ENCODE assay signal across 8 mouse cellular contexts in the genomic region with DNA sequence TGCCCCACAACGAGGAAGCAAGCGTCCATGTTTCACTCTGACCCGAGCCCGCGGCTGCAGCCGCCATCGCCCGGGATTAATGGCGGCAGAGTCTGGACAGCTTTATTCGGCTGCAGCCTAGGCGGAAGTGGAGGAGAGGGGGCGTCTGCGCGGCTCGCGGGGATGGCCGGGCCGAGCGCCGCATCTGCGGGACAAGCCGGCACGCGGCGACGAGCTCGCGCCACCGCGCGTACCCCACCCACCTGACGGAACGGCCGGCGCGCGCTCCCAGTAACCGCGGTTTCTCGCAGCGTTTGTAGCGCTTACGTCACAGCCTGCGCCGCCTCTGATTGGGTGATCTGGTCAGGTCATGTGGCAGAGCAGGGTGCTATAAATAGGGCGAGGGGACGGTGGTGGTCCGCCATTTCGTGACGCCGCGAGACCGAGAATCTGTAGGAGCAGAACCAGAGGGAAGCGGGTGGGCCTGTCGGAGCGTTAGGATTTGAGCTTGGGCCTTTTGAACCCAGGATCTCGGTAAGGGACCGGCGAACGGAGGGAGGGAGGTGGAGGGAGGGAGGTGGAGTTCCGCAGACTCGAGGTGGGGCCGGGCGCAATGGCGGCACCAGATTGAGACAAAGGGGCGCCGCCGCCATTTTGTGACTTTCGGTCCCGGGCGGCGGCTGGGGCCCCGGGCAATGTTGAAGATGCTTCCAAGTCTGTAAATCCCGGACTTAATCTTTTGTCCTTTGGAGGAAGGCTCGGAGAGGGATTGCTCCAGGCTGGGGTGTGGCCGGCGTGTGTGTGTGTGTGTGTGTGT. TPM values are rescaled to one million over a fixed set of nuclear protein-coding genes. Genes with fewer than 3 reads are reported as not detected.
A peak's percentile ranks its signal among the peaks of the same experiment; 100 is the strongest.
DNase-seq lines count a peak whose midpoint lies in the region; ATAC-seq lines count a peak whose summit lies in the region.

Srsf3 (plus strand) TSS at position 355 of the 796 bp plus-strand sequence.

- under 1% methylated on average over 77 of the region's 77 CpGs for WGBS in heart, embryonic 14.5 days
- WGBS in liver, embryonic 13.5 days (ENCODE audit: insufficient replicate concordance), result under 1% methylated on average over 77 of the region's 77 CpGs
- under 1% methylated on average over 75 of the region's 77 CpGs for WGBS in stomach, embryonic 16.5 days

- peak; percentile 99 for ATAC-seq in heart, embryonic 14.5 days (ENCODE audit: insufficient number of reproducible peaks, insufficient read depth, low FRiP score, low read depth)
- peak; percentile 89 for ATAC-seq in liver, embryonic 13.5 days (ENCODE audit: low read depth)
- ATAC-seq in stomach, embryonic 16.5 days (ENCODE audit: insufficient read depth, low FRiP score), result peak; percentile 99

- peak; percentile 99 for DNase-seq in CD4-positive, CD25-positive, alpha-beta regulatory T cell, adult 2 months (ENCODE audit: low read depth, low spot score)
- DNase-seq in fibroblast of lung, adult 2 months (ENCODE audit: low read depth), result peak; percentile 87
- peak; percentile 100 for DNase-seq in kidney, postnatal 14 days
- DNase-seq in liver, embryonic 13.5 days, result peak; percentile 98
- peak; percentile 100 for DNase-seq in neural tube, embryonic 10.5 days (ENCODE audit: extremely low spot score, low spot score)

- peak within 1 kb of the TSS; percentile 95 for H3K4me3 ChIP-seq in brown adipose tissue, adult 24 weeks (ENCODE audit: insufficient read depth, low read depth, low read length)
- H3K4me3 ChIP-seq in heart, embryonic 14.5 days (ENCODE audit: control insufficient read depth in 1 of 2, insufficient read depth in 1 of 2, low read depth in 1 of 2, low read length in 2 of 2), result peak within 1 kb of the TSS; percentile 75 to 88
- H3K4me3 ChIP-seq in liver, embryonic 13.5 days (replicated peaks), result peak within 1 kb of the TSS; percentile 79
- peak within 1 kb of the TSS; percentile 72 for H3K4me3 ChIP-seq in stomach, embryonic 16.5 days (replicated peaks; ENCODE audit: low read length)

- H3K9ac ChIP-seq in heart, embryonic 14.5 days (ENCODE audit: low read length), result peak within 1 kb of the TSS; percentile 90
- H3K9ac ChIP-seq in liver, embryonic 13.5 days, result peak within 1 kb of the TSS; percentile 97
- H3K9ac ChIP-seq in stomach, embryonic 16.5 days (ENCODE audit: low read length), result peak within 1 kb of the TSS; percentile 98

- peaks cover 2% of the 10 kb centered on the region; the same call in 1 of the 2 replicates for H3K4me1 ChIP-seq in brown adipose tissue, adult 24 weeks (ENCODE audit: control insufficient read depth, insufficient read depth, insufficient read length, low read length)
- H3K4me1 ChIP-seq in heart, embryonic 14.5 days (ENCODE audit: control insufficient read depth in 2 of 2, insufficient read depth in 2 of 2, low read length in 2 of 2), result peaks cover 0 to 7% of the 10 kb centered on the region in 2 experiments; a peak in 2 of 4 replicates
- peaks cover 48% of the 10 kb centered on the region for H3K4me1 ChIP-seq in liver, embryonic 13.5 days (replicated peaks)
- peaks cover 20% of the 10 kb centered on the region for H3K4me1 ChIP-seq in stomach, embryonic 16.5 days (ENCODE audit: control insufficient read depth, insufficient read depth, low read length)

- peak within 1 kb of the TSS; percentile 96 for H3K27ac ChIP-seq in brown adipose tissue, adult 24 weeks (replicated peaks; ENCODE audit: low read depth, low read length)
- H3K27ac ChIP-seq in heart, embryonic 14.5 days (replicated peaks in 1 of 2; ENCODE audit: control insufficient read depth in 1 of 2, insufficient read depth in 1 of 2, low read depth in 2 of 2, low read length in 2 of 2), result peak within 1 kb of the TSS; percentile 95 to 98
- H3K27ac ChIP-seq in liver, embryonic 13.5 days, result peak within 1 kb of the TSS; percentile 97
- peak within 1 kb of the TSS; percentile 100 for H3K27ac ChIP-seq in stomach, embryonic 16.5 days (ENCODE audit: low read length)

- H3K36me3 ChIP-seq in heart, embryonic 14.5 days (ENCODE audit: control insufficient read depth, insufficient read depth, low read length), result peaks cover 19% of the 10 kb centered on the region
- H3K36me3 ChIP-seq in liver, embryonic 13.5 days, result peaks cover 34% of the 10 kb centered on the region
- H3K36me3 ChIP-seq in stomach, embryonic 16.5 days (ENCODE audit: control insufficient read depth, insufficient read depth, low read length), result peaks cover 10% of the 10 kb centered on the region

- H3K9me3 ChIP-seq in heart, embryonic 14.5 days (ENCODE audit: control insufficient read depth, low read length), result no peaks in the 10 kb centered on the region
- no peaks in the 10 kb centered on the region for H3K9me3 ChIP-seq in liver, embryonic 13.5 days (replicated peaks)
- H3K9me3 ChIP-seq in stomach, embryonic 16.5 days (replicated peaks; ENCODE audit: control insufficient read depth, low read length), result no peaks in the 10 kb centered on the region

- peak within 1 kb of the TSS; percentile 97 for H3K4me2 ChIP-seq in heart, embryonic 14.5 days (ENCODE audit: low read length)
- H3K4me2 ChIP-seq in liver, embryonic 13.5 days, result peak within 1 kb of the TSS; percentile 92
- H3K4me2 ChIP-seq in stomach, embryonic 16.5 days (ENCODE audit: low read depth, low read length), result peak within 1 kb of the TSS; percentile 85

- no peaks in the 10 kb centered on the region for H3K27me3 ChIP-seq in heart, embryonic 14.5 days (ENCODE audit: control insufficient read depth, insufficient read depth, low read length)
- H3K27me3 ChIP-seq in liver, embryonic 13.5 days, result no peaks in the 10 kb centered on the region
- no peaks in the 10 kb centered on the region for H3K27me3 ChIP-seq in stomach, embryonic 16.5 days (ENCODE audit: control insufficient read depth, insufficient read depth, low read length)

RNA-seq across cellular contexts. Expression of gene Srsf3, which starts in this region (rescaled TPM):
- 105 and 132 TPM in 2 replicates for polyA plus RNA-seq in brown adipose tissue, adult 24 weeks (2012; ENCODE audit: insufficient read depth, insufficient read length, missing spikeins)
- polyA plus RNA-seq in heart, embryonic 14.5 days (2014; fragmentation: Nextera tagmentation; extraction: Ambion mirVana), result 340 and 357 TPM in 2 replicates
- 320 and 398 TPM in 2 replicates for polyA plus RNA-seq in liver, embryonic 13.5 days (2015; fragmentation: Nextera tagmentation; extraction: Ambion mirVana)
- polyA plus RNA-seq in stomach, embryonic 16.5 days (2015; fragmentation: Nextera tagmentation; extraction: Ambion mirVana), result 456 and 477 TPM in 2 replicates

Comparison
In these comparisons a context has a peak if more than half of its experiments do, and no peak if none do; other contexts are left out.
1. Peak in every context shown above with its lines: DNase-seq, ATAC-seq, H3K4me3 ChIP-seq and H3K27ac ChIP-seq.